Mouse (Mus musculus) cerebellum, adult 11 months (tissue): ENCODE measurements around the gene Uvrag.
A peak's percentile ranks its signal among the peaks of the same experiment; 100 is the strongest.

Experiments used
- DNase-seq: peaks from one replicate; pipeline ENCODE4 v3.0.0; 2022

The Uvrag gene

DNA sequence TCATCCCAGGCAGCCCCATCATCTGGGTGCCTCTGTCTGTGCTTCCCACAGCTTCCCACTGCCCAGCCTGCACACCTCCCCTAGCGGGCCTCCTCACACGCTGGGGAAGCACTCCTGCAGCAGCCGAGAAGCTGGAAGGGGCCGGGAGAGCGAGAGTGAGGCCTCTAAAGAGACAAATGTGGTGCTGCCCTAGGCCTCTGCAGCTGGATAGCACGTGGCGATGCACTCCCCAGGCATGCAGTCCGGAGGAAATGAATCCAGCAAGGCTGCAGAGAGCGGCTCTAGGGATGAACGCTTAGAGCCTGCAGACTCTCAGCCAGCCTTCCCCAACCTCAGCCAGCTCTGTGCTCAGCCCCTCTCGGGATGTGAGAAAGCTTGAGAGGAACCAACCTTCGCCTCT is 270.1 kb downstream of the Uvrag start:
- no peak for DNase-seq

GRCm38 (mm10) chr7:98869070-98869469 is 271.9 kb downstream of the Uvrag start:
- DNase-seq, result no peak

GRCm38 (mm10) chr7:98867794-98868150 is 273.2 kb downstream of the Uvrag start:
- DNase-seq, result no peak

DNA sequence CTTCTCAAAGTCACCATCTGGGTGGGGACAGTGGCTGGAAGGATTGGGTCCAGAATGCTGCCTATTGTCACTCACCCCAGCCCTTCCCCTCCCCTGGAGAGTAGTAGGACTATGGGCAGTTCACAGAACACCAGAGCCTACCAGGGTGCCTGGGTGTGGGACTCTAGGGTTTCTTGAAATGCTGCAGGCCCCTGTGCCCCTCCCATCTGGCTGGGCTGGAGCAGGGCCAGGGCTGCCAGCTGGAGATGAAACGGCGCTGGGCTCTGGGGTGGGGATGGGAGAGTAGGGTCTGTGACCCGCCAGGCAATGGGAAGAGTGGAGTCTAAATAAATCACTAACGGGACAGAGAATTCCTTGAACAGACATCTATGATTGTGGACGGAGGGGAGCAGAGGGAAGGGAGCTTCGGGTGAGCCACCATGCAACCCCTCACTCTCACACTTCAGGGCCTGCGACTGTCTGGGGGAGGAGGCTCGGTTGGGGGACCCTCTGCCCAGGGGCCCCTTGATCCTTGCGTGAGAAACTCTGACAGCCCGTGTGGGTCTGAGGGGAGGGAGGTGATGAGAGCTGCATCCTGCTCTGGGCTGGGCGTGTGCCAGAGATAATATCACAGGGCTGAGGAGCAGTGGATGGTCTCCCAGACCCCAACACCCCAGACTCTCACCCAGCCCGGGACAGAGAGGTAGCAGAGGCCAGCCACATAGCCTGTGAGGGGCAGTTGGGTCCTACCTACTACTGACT is 273.7 kb downstream of the Uvrag start:
- no peak for DNase-seq

DNA sequence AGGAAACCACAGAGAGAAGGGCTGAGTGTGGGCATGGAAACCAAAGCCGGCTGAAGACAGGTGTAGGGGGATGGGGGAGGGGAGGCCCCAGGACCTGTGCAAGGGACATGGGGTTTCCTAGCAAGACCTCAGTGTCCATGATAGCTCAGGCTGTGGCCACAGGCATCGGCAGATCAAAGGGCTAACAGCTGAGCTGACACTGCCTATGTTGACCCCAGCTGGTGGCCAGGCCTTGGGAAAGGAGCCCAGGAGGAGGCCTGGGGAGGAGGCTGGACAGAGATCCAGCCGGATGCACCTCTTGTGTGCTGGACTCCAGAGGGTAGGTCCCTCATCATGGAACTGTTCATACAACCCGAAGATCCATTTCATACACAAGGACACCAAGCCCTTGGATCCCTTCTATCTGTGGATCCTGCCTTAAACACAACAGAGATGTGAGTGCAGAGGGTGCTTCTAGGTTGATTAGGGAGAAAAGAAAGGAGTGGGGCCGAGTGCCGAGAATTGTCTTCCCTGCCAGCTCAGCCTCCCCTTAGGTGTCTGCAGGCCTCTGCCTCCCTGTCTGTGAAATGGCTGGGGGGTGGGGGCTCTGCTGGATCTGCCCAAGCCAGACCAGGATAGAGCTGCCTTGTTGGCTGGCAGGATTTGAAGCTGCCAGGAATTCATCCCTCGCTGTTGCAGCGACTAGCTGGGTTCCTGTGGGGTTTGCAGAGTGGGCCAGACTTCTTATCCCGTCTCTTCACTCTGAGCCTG is 276.8 kb downstream of the Uvrag start:
- no peak for DNase-seq

GRCm38 (mm10) chr7:98862994-98863393 is 277.9 kb downstream of the Uvrag start:
- DNase-seq, result no peak

- no peak for DNase-seq
Measured at GRCm38 (mm10) chr7:98861002-98861401, 279.9 kb downstream of the Uvrag start.

DNA sequence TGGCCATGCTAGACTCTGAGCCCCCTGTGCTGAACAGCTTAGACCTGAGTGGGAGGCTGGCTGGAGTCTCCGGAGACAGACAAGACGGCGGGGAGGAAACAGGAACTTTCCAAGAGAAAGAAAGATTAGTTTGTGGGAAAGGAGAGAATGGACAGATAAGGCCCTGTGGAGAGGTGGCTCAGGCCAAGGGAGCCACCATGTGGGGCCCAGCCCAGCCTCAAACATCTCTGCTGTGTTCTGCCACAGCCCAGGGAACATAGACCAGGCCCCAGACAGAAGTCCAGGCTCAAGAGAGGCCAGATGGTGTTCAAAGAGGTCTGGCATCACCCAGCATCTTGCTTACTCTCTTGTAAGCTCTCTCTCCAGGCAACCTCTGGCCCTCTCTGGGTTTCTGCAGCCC is 283.8 kb downstream of the Uvrag start:
- DNase-seq, result no peak

DNA sequence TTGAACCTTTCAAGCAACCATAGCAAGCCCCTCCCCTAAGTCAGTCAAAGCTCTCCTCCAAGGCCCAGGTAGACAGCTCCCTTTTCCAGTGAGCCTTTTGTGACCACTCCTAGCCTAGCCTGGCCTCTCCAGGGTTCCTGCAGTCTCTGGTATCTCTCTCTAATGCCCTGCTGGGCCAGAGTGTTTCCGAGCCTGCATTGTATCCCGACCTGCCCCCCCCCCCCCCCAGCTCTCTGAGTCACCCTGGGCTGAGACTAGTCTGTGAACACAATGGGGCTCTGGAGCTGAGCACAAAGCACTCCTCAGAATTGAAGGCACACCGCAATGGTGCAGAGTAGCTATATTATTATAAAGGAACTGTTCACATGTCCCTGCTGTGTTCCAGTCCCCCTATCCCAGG is 284.8 kb downstream of the Uvrag start:
- DNase-seq, result no peak

DNA sequence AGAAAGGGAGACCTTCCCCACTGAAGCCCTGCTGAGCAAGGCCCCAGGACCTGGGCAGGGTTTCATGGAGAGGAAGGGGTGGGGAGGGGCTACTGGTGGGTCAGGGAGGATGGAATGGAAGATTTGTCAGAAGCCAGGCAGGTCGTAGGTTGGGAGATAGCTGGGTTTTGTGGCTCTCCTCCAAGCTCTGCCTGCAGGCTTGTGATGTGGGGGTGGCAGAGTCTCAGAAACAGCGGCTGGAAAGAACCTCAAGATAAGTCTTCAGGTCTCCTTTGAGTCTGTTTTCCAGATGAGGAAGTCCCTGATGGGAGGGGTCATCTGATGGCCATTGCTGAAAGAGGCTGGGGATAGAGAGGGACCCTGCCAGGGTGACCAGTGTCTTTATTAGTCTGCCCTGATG is 285.6 kb downstream of the Uvrag start:
- no peak for DNase-seq

- no peak for DNase-seq
Measured at GRCm38 (mm10) chr7:98853806-98854205, 287.1 kb downstream of the Uvrag start.

GRCm38 (mm10) chr7:98852950-98853650 is 287.8 kb downstream of the Uvrag start:
- no peak for DNase-seq

DNA sequence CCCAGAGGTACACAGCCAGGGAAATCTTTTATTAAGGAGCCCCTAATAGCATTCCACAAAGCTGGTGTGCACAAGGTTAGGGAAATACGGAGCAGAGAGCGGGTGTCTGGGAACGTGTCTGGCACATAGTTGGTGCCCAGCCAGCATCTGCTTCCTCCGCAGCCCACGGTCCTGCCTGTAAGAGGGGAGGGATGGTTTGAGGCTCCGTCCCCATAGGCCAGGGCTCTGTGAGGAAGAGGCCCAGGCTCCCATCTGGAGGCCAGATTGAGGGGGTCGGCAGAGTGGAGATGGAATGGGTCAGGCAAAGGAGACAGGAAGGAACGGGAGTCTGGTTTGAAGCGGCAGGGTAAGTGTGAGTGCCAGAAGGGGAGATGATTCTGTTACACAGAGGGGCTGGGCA is 289.7 kb downstream of the Uvrag start:
- DNase-seq, result no peak

GRCm38 (mm10) chr7:98850388-98850787 is 290.6 kb downstream of the Uvrag start:
- no peak for DNase-seq

GRCm38 (mm10) chr7:98848899-98849640 is 291.9 kb downstream of the Uvrag start:
- no peak for DNase-seq

GRCm38 (mm10) chr7:98843649-98844048 is 297.3 kb downstream of the Uvrag start:
- DNase-seq, result no peak

DNA sequence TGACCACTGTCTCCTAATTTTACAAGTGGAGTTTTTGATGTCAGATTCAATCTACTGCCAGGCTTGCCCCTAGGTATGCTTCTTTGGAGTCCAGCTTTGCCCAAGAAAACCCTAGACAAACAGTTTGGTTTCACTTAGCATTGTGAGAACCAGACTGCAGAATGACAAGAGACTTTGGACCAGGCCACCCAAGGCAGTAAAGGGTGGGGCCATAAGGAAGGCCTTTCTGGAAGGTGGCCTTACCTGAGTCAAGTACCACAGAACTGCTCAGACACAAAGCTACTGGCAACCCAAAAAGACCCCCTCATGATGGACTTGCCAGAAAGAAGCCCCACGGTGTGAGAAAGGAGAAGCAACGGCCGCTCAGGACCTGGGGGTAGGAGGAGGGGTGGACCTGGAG is 297.9 kb downstream of the Uvrag start:
- DNase-seq, result no peak

GRCm38 (mm10) chr7:98841802-98842201 is 299.1 kb downstream of the Uvrag start:
- DNase-seq, result no peak

GRCm38 (mm10) chr7:98840771-98841170 is 300.2 kb downstream of the Uvrag start:
- DNase-seq, result no peak

- DNase-seq, result no peak
Measured at GRCm38 (mm10) chr7:98839312-98839711, 301.6 kb downstream of the Uvrag start.

GRCm38 (mm10) chr7:98838729-98839141 is 302.2 kb downstream of the Uvrag start:
- DNase-seq, result no peak

GRCm38 (mm10) chr7:98837901-98838300 is 303.0 kb downstream of the Uvrag start:
- peak; percentile 73 for DNase-seq

DNA sequence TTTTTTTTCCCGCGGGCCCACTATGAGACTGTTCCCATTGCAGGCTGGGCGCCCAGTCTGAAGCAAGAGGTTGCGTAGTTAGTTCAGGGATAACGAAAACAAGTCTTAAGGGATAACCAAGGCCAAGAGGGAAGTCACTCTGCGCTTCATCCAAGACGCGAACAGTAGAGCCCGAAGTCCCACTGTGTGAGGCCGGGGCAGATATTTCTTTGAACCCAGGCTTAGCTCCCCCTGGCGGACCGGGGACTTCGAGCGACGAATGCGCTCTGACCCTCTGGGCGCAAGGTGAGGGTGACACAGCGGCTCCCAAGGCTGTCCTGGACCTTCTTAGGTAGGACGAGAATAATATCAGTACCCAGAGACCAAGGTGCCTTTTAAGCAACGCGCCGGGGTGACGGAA is 304.3 kb downstream of the Uvrag start:
- DNase-seq, result no peak
